Mouse (Mus musculus) layer of hippocampus, adult 11-12 months (tissue): ENCODE measurements around the gene Gm20807.
"Not testable (repeated sequence)": the region's sequence is repeated elsewhere in the genome, so short reads cannot be mapped to it uniquely, and the experiment has no call there.

Experiments used
- DNase-seq: peaks from one replicate; pipeline ENCODE4 v3.0.0; 2022; ENCODE audit warnings: low spot score

Gene Gm20807

GRCm38 (mm10) chrY:13042591-13042990 is at the start of gene Gm20807:
Gene Gm20807, plus strand, starts transcription at chrY:13042891.
- DNase-seq, result not testable (repeated sequence)
